Mouse (Mus musculus) liver, adult 2 months (tissue): ENCODE measurements around the gene Rrp36.

Source experiments
- CTCF ChIP-seq: fragments of 200-500 bp; IDR thresholded peaks from 2 replicates; pipeline ENCODE4 v1.5.1; 2011; ENCODE audit warnings: low read depth, low read length, control low read depth
- POLR2A ChIP-seq: fragments of 200-500 bp; IDR thresholded peaks from 2 replicates; pipeline ENCODE4 v1.6.1; 2011; ENCODE audit warnings: low read length, control low read depth; ENCODE audit not compliant: insufficient read depth; ENCODE audit errors: extremely low read depth

DNA sequence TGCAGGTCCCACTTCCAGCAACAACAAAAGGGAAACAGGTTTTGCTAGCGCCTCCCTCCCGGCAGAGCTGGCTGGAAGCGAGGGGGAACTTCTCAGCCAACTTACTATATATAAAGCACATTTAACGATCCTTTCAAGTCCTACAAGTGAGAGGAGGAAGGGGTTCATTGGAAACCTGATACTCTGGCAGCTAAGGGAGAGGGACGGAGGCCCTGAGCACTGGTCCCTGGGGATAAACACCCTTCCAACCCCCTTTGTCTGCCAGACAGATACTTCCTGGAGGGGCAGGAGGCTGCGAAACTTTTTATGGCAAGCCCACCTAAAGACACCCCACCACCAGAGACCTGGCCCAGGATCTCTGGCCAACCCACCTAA, 55.8 kb downstream of the Rrp36 start:
- TF ChIP-seq CTCF (no peak), POLR2A (no peak)
